Mouse (Mus musculus): ENCODE data around the gene Atrnl1.

Atrnl1 gene

DNA sequence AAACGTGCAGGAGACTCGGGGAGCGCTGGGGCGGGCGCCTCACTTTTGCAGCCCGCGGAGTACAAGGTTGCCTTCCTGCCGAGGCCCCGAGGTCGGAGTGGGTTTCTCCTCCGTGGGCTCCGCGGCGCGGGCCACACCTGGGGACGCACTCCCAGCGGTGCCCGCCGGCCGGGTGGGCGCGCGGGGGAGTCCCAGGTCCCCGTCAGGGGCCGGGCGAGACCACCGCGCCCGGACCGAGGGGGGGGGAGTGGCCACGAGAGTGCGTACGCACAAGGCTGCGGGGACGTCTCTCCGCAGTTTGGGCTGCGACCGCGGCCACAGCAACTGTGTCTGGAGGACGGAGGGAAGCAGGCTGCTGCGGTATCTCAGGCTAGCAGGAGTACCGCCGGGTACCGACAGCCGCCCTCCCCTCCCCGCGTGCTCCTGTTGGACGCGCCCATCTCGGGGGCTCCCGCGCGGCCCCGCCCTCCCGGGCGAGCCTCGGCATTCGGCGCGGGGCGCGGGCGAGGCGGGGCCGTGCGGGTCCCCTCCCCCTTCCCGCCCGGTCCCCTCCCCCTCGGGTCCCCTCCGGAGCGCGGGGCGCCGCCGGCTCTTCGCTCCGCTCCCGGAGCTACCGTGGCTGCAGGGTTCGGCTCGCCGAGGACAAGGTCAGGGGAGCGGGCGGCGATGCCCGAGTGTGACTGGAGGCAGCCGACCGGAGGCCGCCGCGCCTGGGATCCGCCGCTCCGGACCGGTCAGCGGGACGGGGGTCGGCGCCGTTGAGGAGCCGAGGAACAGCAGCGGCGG lies at the start of gene Atrnl1:
TSS of gene Atrnl1 (plus strand) at position 559 of the 786 bp plus-strand sequence.
- DNase-seq (ENCODE audit: low spot score): peak; percentile 75

GRCm38 (mm10) chr19:57561486-57561885 lies 49.3 kb upstream of the Atrnl1 start:
- no peak for DNase-seq (ENCODE audit: low spot score)

- DNase-seq (ENCODE audit: low spot score): no peak
Measured at GRCm38 (mm10) chr19:57569040-57569439, 41.8 kb upstream of the Atrnl1 start.

DNA sequence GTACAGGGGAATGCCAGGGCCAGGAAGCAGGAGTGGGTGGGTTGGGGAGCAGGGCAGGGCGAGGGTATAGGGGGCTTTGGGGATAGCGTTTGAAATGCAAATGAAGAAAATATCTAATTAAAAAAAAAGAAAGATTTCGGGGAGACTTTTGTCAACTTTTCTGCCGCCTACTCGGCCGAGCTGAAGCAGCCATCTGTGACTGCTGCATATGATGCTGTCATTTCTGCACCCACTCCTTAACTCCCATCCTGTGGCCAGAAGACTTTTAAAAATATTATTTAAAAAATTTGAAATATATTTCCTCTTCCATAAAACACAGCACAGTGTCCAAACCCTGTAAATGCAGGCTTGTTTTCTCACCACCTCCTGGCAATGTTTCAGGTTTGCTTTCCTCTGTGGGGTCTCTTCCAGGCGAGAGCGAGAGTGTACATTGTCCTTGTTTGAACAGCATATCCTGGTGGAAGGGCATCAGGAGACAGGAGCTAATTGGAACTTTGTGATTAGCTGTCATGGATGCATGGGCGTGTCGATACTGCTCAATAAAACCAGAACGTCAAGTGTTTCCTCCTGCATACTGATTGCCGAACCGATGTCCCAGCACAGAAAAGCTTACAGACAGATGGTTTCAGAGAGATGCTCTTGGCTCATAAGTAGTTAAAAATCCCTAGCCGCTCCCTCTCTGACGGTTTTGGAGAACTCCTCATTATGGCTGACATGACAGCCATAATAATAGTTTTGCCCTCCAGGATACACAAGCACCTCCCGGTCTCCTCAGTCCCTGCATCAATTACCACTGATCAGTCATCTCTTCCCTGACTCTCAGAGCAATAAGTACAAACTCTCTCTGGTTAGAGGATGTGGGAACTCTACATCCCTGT lies 38.2 kb upstream of the Atrnl1 start:
- no peak for DNase-seq (ENCODE audit: low spot score)

DNA sequence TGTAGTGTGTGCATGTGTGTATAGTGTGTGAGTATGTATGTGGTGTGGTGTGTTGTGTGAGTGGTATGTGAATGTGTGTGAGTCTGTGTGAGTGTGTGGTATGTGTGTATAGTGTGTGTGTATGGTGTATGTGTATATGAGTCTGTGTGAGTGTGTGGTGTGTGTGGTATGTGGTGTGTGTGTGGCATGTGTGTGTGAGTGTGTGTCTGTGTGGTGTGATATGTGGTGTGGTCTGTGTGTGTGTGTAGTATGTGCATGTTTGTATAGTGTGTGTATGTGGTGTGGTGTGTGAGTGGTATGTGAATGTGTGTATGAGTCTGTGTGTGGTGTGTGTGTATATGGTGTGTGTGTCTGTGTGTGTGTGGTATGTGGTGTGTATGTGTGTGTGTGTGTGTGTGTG lies 37.4 kb upstream of the Atrnl1 start:
- DNase-seq (ENCODE audit: low spot score): no peak

GRCm38 (mm10) chr19:57575027-57575426 lies 35.8 kb upstream of the Atrnl1 start:
- no peak for DNase-seq (ENCODE audit: low spot score)

DNA sequence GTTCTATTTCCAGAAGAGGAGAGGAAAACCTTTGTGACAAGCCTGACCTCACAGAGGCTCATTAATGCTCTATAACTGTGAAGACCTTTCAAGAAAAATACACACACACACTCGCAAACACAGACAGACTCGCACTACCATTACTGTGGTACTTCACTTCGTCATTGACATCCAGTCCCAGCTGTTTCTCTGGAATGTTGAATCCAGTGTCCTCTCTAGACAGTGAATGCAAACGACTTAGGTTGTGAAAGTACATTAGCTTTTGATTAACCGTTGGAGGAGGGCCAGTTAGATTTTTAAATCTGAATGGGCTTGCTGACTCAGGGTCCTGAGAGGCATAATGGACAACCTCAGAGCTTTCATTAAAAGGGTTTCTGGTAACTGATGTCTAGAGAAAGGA lies 34.0 kb upstream of the Atrnl1 start:
- DNase-seq (ENCODE audit: low spot score): no peak

DNA sequence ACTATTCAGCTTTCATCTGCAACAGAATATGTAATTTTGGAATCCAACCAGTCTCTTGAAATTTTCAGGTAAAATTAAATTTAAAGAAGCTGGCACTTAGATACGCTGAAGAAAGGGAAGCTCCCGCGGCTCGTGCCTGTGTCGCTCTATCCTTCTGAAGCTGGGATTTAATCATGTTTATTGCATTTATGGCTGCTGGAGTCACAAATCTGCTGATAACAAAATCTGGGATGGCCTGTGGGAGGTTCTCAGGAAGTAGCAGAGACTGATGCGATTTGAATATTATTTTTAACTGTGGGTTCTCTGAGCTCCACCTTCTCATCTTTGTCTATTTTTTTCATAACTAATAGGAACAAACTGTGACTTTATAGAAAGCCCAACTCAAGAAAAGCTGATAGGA lies 33.6 kb upstream of the Atrnl1 start:
- no peak for DNase-seq (ENCODE audit: low spot score)

DNA sequence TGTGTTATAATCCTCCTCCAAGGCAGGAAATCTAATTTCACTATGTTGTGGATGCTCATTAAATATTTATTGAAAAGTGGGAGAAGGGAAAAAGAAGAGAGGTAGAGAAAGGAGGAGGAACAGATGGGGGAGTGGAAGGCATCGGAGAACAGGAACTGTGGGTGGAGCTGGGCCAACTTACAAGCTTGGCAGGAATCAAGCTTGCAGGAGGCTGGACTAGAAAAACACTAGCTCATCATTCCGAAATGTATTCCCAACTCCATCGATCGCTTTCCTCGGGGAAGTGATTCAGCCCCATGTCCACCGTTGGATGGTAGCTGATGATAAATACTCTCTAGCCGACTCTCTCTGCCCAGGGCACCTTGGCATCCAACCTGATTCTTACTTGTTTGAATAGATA lies 29.9 kb upstream of the Atrnl1 start:
- DNase-seq (ENCODE audit: low spot score): no peak

- DNase-seq (ENCODE audit: low spot score): no peak
Measured at GRCm38 (mm10) chr19:57585231-57585792, 25.5 kb upstream of the Atrnl1 start.

DNA sequence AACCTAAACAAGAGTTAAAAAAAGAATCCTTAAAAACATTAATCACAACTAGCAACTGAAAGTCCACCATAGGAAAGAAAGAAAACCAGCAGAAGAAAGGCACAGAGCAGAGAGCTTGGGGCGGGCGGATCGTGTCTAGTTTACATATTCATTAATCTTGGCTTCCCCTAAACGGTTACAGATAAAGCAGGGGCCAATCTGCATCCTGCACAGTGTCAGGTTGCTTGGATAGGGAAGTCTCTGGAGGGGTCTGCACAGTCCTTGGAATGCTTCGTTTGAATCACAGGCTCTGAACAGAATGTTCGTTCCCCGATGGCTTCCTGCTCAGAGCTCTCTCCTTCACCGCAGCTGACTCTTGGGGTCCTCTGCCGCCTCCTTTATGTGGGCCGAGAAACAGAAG lies 24.7 kb upstream of the Atrnl1 start:
- DNase-seq (ENCODE audit: low spot score): no peak

- no peak for DNase-seq (ENCODE audit: low spot score)
Measured at GRCm38 (mm10) chr19:57589516-57589915, 21.3 kb upstream of the Atrnl1 start.

GRCm38 (mm10) chr19:57590895-57591294 lies 19.9 kb upstream of the Atrnl1 start:
- no peak for DNase-seq (ENCODE audit: low spot score)

- no peak for DNase-seq (ENCODE audit: low spot score)
Measured at GRCm38 (mm10) chr19:57591631-57592030, 19.2 kb upstream of the Atrnl1 start.

GRCm38 (mm10) chr19:57592355-57592754 lies 18.5 kb upstream of the Atrnl1 start:
- no peak for DNase-seq (ENCODE audit: low spot score)

- no peak for DNase-seq (ENCODE audit: low spot score)
Measured at GRCm38 (mm10) chr19:57599126-57599525, 11.7 kb upstream of the Atrnl1 start.

GRCm38 (mm10) chr19:57600233-57600929 lies 10.5 kb upstream of the Atrnl1 start:
- no peak for DNase-seq (ENCODE audit: low spot score)

GRCm38 (mm10) chr19:57600930-57601328 lies 9.9 kb upstream of the Atrnl1 start:
- DNase-seq (ENCODE audit: low spot score): no peak

GRCm38 (mm10) chr19:57603593-57603992 lies 7.2 kb upstream of the Atrnl1 start:
- no peak for DNase-seq (ENCODE audit: low spot score)

DNA sequence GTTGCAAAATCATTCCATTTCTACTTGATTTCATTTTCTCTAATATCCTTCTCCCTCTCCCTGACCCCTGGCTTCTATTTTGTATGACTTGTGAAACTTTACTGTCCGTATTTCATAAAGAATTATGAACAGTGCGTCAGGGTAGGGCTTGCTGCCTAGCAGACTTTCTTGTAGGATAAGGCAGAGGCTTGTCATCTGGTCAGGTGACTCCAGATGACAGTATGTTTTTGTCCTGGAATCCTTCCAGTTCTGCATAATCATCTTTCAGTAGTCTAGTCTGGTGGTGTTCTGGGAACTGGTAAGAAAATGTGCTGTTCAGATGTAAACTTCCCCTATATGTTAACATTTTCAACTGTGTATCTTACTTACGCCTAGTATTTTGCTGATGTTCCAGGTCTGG lies 4.9 kb upstream of the Atrnl1 start:
- DNase-seq (ENCODE audit: low spot score): no peak

- DNase-seq (ENCODE audit: low spot score): no peak
Measured at GRCm38 (mm10) chr19:57606351-57606750, 4.5 kb upstream of the Atrnl1 start.

DNA sequence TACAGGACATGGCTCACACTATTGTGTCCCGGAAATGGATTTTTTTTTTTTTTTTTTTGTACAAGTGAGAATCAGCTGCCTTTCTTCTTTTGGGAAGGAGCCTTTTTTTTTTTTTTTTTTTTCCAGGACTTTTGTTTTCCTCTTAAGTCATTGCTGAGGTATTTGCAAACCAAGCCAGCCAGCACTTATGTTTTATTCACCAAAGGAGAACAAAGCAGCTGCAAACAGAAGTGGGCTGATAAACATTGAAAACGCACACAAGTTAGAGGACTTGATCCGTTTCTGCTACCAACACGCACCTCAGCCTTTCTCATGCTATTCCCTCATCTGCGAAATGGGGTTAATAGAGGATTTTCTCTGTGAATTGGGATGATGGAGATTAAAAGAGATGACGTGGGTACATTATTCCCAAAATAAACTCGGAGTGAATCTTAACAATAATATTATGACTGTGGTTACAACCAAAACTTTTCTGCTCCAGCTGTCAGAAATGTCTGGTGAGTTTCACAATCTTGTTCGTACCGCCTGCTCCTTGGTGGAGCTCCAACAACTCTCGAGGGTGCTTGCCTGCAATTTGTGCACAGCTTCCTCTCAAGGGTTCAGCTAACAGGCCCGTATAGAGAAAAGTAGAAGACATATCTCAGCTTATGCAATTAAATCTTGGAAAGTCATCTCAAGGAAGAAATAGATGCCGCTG lies 1.3 kb upstream of the Atrnl1 start:
- DNase-seq (ENCODE audit: low spot score): peak; percentile 29
